Mouse (Mus musculus) right cerebral cortex, postnatal 25 days (tissue): Measurements from ENCODE around the gene Nfe2.

ENCODE experiments used
- DNase-seq: peaks from one replicate; pipeline ENCODE4 v3.0.0; 2022

The Nfe2 gene

DNA sequence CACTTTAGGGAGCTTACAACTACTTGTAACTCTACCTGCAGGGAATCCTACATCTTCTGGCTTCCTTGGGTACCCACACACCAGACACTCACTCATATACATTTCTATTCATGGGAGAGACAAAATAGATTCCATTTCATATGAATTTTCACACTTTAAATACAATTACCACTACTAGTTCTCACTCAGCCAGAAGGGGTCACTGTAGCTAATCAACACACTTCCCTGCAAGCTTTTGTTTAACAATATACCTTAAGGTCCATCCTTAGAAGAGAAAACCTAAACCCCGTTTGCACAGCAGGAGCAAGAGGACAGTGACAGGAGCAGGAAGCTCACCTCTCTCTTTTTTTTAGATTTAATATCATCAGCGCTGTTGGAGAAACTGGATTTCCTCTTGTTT is 53.0 kb downstream of the Nfe2 start:
- no peak for DNase-seq

DNA sequence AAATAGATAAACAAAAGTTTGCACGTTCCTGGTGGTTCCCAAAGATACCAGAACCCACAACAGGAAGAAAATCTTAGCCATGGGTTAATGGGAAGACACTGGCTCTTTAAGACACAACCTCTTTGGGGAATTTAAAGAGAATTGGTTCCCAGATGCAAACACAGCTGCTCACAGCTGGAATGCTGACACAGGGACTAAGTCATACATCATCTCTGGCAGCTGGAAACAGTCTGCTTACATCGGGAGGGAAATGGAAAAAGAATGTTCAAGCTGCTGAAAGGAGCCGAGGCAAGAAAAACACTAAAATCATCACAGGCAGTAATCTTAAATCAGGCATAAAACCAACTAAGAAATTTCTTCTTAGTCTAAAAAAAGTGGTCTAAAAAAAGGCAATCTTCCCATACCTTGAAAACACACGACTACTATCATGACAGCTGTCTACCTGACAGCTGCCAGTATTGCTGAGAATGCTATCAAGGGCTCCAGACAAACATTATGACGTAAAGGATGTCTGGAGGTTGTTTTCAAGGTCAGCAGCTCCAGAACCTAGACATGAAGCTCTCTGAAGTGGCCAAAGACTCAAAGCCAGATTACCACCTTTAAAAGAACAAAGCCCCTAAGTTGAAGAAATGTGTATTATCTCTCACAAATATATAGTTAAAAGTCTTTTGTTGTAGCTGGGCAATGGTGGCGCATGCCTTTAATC is 56.0 kb downstream of the Nfe2 start:
- DNase-seq = no peak
